Mouse (Mus musculus): Measurements from ENCODE around the gene Cyb561d2. TPM values are rescaled to one million over a fixed set of nuclear protein-coding genes. Genes with fewer than 3 reads are reported as not detected.

Cyb561d2 gene
- polyA plus RNA-seq, 1 experiment from 2014 or later, result 13.1 TPM

DNA sequence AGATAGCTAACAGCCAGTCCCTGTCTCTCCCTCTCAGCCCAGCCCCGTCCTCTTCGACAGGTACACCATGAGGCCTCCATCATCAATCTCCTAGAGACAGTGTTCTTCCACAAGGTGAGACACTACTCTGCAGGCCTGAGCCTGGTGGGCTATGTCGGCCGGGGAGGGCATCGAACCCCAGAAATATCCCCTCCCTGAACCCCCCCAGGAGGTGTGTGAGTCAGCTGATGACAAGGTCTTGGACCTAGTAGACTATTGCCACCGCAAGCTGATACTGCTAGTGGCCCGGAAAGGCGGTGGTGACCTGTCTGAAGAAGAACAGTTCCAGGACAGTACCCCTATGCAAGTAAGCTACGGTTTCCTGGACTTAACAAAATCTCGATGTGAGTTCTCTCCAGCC, 6.8 kb upstream of the Cyb561d2 start:
- ATAC-seq (ENCODE audit: insufficient read depth), result no peak
- H3K4me1 ChIP-seq (replicated peaks), result peaks cover 64% of the 10 kb centered on the region
- H3K27me3 ChIP-seq, result peaks cover 50% of the 10 kb centered on the region
- no peaks in the 10 kb centered on the region for H3K9me3 ChIP-seq (replicated peaks)
- no peak overlapping the region for H3K4me3 ChIP-seq (replicated peaks)
- H3K9ac ChIP-seq, result no peak overlapping the region
- no peak overlapping the region for H3K27ac ChIP-seq (replicated peaks)
- H3K4me2 ChIP-seq, result no peak overlapping the region
- WGBS (ENCODE audit: insufficient replicate concordance), result 78% methylated on average over 10 of the region's 10 CpGs
- H3K36me3 ChIP-seq (replicated peaks), result peaks cover 13% of the 10 kb centered on the region

DNA sequence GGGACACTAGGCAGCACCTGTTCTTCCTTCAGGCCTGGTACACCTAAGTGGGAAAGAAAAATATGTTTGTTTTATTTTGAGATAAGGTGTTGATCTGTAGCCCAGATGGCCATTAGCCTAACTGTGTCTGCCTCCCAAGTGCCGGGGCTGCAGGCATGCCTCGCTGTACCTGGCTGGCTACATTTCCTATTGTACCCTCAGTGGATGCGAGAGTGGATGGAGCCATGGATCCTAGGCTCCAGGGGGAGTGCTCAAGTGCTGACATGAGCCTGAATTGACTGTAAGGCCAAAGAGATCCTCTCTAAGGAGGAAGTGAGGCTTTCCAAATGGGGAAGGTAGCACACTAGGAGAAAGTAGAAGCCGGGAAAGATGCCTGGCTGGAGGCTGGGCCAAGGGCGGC, 6.0 kb upstream of the Cyb561d2 start:
- H3K27me3 ChIP-seq, result peaks cover 48% of the 10 kb centered on the region
- no peak overlapping the region for H3K4me3 ChIP-seq (replicated peaks)
- no peak overlapping the region for H3K4me2 ChIP-seq
- H3K9me3 ChIP-seq (replicated peaks), result no peaks in the 10 kb centered on the region
- H3K9ac ChIP-seq, result no peak overlapping the region
- 64% methylated on average over 5 of the region's 5 CpGs for WGBS (ENCODE audit: insufficient replicate concordance)
- peaks cover 61% of the 10 kb centered on the region for H3K4me1 ChIP-seq (replicated peaks)
- H3K27ac ChIP-seq (replicated peaks), result no peak overlapping the region
- ATAC-seq (ENCODE audit: insufficient read depth), result no peak
- H3K36me3 ChIP-seq (replicated peaks), result peaks cover 17% of the 10 kb centered on the region

DNA sequence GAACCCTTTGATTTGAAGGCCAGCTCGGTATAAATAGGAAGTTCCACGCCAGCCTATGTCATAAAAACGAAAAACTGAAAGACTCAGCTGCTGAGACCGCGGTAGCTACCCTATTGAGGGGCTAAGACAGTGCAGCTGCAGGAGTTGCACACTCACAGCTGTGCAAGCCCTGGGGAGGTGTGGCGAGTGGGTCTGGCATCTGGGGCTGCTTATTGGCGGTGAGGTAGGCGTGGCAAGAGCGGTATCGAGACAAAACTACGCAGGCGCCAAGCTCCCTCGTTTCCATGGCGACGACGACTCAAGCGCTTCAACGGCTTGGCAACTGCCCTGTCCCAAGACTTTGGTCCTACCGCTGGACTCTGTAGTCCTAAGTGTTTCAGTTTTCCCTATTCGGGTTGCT, 5.0 kb upstream of the Cyb561d2 start, which contains the start of gene Zmynd10:
TSS of gene Zmynd10 (plus strand) at position 273 of the 400 bp plus-strand sequence.
- peaks cover 17% of the 10 kb centered on the region for H3K36me3 ChIP-seq (replicated peaks)
- 5% methylated on average over 20 of the region's 20 CpGs for WGBS (ENCODE audit: insufficient replicate concordance)
- H3K4me2 ChIP-seq, result peak within 1 kb of the TSS; percentile 51
- H3K27me3 ChIP-seq, result peaks cover 39% of the 10 kb centered on the region
- peak; percentile 51 for ATAC-seq (ENCODE audit: insufficient read depth)
- peak within 1 kb of the TSS; percentile 13; the same call in 1 of the 2 replicates for H3K4me3 ChIP-seq (replicated peaks)
- no peaks in the 10 kb centered on the region for H3K9me3 ChIP-seq (replicated peaks)
- H3K9ac ChIP-seq, result no peak within 1 kb of the TSS
- peak within 1 kb of the TSS; percentile 15; the same call in 1 of the 2 replicates for H3K27ac ChIP-seq (replicated peaks)
- peaks cover 60% of the 10 kb centered on the region for H3K4me1 ChIP-seq (replicated peaks)

DNA sequence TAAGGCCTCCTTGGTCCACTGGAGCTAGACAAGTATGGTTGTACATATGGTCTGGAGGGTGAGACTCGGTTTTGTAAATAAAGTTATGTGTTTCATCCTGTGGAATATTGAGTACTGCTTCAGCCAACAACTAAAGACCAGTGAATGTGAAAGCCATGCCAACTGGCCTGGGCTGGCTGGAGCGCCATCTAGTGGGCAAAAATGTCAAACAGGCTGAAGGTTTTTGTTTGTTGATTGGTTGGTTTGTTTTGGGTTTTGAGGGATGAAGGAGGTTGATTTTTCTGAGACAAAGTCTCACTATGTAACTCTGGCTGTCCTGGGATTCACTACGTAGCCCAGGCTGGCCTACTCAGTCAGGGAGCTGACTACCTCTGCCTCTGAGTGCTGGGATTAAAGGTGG, 3.6 kb upstream of the Cyb561d2 start:
- Histone ChIP-seq H3K36me3 (replicated peaks) (peaks cover 17% of the 10 kb centered on the region), H3K9me3 (replicated peaks) (no peaks in the 10 kb centered on the region), H3K27me3 (peaks cover 24% of the 10 kb centered on the region), H3K27ac (replicated peaks) (peak overlapping the region; percentile 15; the same call in 1 of the 2 replicates), H3K4me3 (replicated peaks) (no peak overlapping the region), H3K4me2 (no peak overlapping the region), H3K4me1 (replicated peaks) (peaks cover 57% of the 10 kb centered on the region), H3K9ac (no peak overlapping the region)
- no peak for ATAC-seq (ENCODE audit: insufficient read depth)
- WGBS (ENCODE audit: insufficient replicate concordance), result 4% methylated on average over 3 of the region's 3 CpGs

DNA sequence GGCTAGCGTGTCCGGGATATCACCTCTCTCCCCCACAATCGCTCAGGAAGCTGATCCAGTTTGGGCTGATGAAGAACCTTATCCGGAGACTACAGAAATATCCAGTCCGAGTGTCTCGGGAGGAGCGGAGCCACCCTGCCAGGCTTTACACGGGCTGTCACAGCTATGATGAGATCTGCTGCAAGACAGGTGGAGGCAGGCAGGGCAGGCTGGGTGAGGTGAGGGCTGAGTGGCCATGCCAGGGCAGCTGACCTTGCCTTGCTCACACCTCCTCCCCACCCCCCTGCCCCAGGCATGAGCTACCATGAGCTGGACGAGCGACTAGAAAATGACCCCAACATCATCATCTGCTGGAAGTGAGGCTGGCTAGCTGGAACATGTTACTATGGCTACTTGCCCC, 3.2 kb upstream of the Cyb561d2 start:
- 78% methylated on average over 10 of the region's 10 CpGs for WGBS (ENCODE audit: insufficient replicate concordance)

DNA sequence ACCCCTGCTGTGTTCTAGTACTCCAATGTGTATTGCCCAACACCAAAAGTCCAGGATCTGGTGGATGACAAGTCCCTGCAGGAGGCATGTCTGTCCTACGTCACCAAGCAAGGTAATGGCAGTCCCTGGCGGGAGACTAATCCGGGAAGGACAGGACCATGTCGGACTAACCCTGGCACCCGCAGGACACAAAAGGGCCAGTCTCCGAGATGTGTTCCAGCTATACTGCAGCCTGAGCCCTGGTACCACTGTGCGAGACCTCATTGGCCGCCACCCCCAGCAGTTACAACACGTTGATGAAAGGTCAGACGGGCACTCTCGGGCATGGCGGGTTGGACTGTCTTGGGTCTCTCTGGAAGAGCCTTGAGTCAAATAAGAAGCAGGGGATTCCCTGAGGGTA, 2.7 kb upstream of the Cyb561d2 start:
- 89% methylated on average over 12 of the region's 12 CpGs for WGBS (ENCODE audit: insufficient replicate concordance)
- Histone ChIP-seq H3K27ac (replicated peaks) (no peak overlapping the region), H3K9ac (no peak overlapping the region), H3K4me2 (no peak overlapping the region), H3K27me3 (peaks cover 16% of the 10 kb centered on the region), H3K4me3 (replicated peaks) (no peak overlapping the region), H3K36me3 (replicated peaks) (peaks cover 23% of the 10 kb centered on the region), H3K9me3 (replicated peaks) (no peaks in the 10 kb centered on the region), H3K4me1 (replicated peaks) (peaks cover 55% of the 10 kb centered on the region)
- no peak for ATAC-seq (ENCODE audit: insufficient read depth)

More for the DNA sequence above, 3.2 kb upstream of the Cyb561d2 start:
- ATAC-seq (ENCODE audit: insufficient read depth), result no peak
- Histone ChIP-seq H3K9me3 (replicated peaks) (no peaks in the 10 kb centered on the region), H3K27ac (replicated peaks) (no peak overlapping the region), H3K4me1 (replicated peaks) (peaks cover 56% of the 10 kb centered on the region), H3K27me3 (peaks cover 20% of the 10 kb centered on the region), H3K36me3 (replicated peaks) (peaks cover 18% of the 10 kb centered on the region), H3K4me2 (no peak overlapping the region), H3K4me3 (replicated peaks) (no peak overlapping the region), H3K9ac (no peak overlapping the region)

DNA sequence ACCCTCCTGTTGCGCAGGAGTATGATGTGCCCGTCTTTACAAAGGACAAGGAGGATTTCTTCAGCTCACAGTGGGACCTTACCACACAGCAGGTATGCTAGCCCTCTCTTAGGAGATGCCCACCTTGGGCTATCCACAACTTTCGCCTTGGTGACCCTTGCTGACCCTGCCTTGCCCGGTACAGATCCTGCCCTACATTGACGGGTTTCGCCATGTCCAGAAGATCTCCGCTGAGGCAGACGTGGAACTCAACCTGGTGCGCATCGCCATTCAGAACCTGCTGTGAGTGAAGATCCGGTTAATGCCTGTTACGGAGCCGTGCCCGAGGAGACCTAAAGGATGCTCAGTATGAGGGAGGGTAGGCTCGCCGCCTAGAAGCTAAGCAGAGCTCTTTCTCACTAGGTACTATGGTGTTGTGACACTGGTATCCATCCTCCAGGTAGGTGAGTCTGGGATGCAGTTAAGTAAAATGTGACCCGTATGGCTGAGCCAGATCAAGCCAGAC, 2.3 kb upstream of the Cyb561d2 start:
- H3K27ac ChIP-seq (replicated peaks), result no peak overlapping the region
- peaks cover 11% of the 10 kb centered on the region; the same call in 1 of the 2 replicates for H3K27me3 ChIP-seq
- H3K9ac ChIP-seq, result no peak overlapping the region
- H3K4me1 ChIP-seq (replicated peaks), result peaks cover 55% of the 10 kb centered on the region
- no peak overlapping the region for H3K4me2 ChIP-seq
- H3K36me3 ChIP-seq (replicated peaks), result peaks cover 28% of the 10 kb centered on the region
- 86% methylated on average over 17 of the region's 17 CpGs for WGBS (ENCODE audit: insufficient replicate concordance)
- ATAC-seq (ENCODE audit: insufficient read depth), result no peak
- H3K9me3 ChIP-seq (replicated peaks), result no peaks in the 10 kb centered on the region
- no peak overlapping the region for H3K4me3 ChIP-seq (replicated peaks)

DNA sequence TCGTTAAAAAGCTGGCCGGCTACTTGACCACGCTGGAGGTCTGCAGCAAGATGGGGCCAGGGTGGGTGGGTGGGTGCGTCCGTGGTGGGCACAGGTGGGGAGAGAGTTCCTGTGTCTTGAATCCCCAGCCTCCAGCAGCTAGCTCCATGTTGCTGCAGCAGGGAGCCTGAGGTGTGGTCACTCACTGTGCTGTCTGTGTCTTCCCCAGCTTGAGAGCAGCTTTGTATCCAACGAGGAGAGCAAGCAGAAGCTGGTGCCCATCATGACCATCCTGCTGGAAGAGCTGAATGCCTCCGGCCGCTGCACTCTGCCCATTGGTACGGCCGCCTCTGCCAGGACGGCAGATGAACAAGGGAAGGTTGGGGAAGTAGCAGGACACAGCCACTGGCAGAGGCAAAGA, 1.3 kb upstream of the Cyb561d2 start:
- Histone ChIP-seq H3K27ac (replicated peaks) (no peak overlapping the region), H3K4me1 (replicated peaks) (peaks cover 55% of the 10 kb centered on the region), H3K36me3 (replicated peaks) (peaks cover 37% of the 10 kb centered on the region), H3K9me3 (replicated peaks) (no peaks in the 10 kb centered on the region), H3K27me3 (peaks cover 1% of the 10 kb centered on the region; the same call in 1 of the 2 replicates), H3K9ac (no peak overlapping the region), H3K4me3 (replicated peaks) (no peak overlapping the region), H3K4me2 (peak overlapping the region; percentile 93; the same call in 1 of the 2 replicates)
- ATAC-seq (ENCODE audit: insufficient read depth), result no peak
- WGBS (ENCODE audit: insufficient replicate concordance), result 80% methylated on average over 11 of the region's 11 CpGs

DNA sequence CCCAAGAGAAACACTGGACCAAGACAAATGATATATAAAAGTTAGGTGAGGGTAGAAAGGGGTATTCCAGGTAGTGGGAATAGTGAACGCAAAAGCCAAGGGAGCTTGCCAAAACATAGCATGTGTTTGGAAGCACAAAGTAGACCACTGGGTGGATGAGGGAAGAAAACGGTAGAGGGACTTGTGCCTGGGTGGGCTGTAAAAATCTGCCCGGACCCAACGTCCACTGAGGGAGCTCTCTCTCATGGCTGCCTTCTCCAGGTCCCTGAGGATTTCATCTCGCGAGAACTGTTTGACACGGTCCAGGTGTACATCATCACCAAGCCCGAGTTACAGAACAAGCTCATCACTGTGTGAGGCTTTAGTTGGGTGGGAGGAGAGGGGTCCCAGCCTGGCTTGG, 728 bp upstream of the Cyb561d2 start:
- peak overlapping the region; percentile 65 for H3K9ac ChIP-seq

DNA sequence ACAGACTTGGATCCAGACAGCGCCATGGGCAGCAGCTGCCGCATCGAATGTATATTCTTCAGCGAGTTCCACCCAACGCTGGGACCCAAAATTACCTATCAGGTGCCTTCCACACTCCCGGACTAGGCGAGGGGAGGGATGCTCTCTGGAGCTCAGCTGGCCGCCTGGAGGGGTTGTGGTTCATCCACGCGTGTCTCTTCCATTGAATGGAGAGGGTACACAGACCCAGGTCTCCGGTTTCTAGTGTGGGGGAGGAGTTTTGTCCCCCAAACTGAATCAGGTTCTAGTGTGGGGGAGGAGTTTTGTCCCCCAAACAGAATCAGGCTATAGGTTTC, 326 bp upstream of the Cyb561d2 start:
- Histone ChIP-seq H3K4me2 (peak overlapping the region; percentile 93), H3K4me3 (replicated peaks) (peak overlapping the region; percentile 81), H3K4me1 (replicated peaks) (peaks cover 51% of the 10 kb centered on the region), H3K9ac (peak overlapping the region; percentile 65), H3K27me3 (no peaks in the 10 kb centered on the region; the same call in 1 of the 2 replicates), H3K36me3 (replicated peaks) (peaks cover 47% of the 10 kb centered on the region), H3K9me3 (replicated peaks) (no peaks in the 10 kb centered on the region), H3K27ac (replicated peaks) (peak overlapping the region; percentile 86)
- under 1% methylated on average over 11 of the region's 11 CpGs for WGBS (ENCODE audit: insufficient replicate concordance)
- peak; percentile 14; the same call in 1 of the 2 replicates for ATAC-seq (ENCODE audit: insufficient read depth)

More for the DNA sequence above, 728 bp upstream of the Cyb561d2 start:
- Histone ChIP-seq H3K36me3 (replicated peaks) (peaks cover 43% of the 10 kb centered on the region), H3K4me2 (peak overlapping the region; percentile 93), H3K27ac (replicated peaks) (peak overlapping the region; percentile 86; the same call in 1 of the 2 replicates), H3K4me1 (replicated peaks) (peaks cover 51% of the 10 kb centered on the region), H3K27me3 (no peaks in the 10 kb centered on the region; the same call in 1 of the 2 replicates), H3K4me3 (replicated peaks) (peak overlapping the region; percentile 81), H3K9me3 (replicated peaks) (no peaks in the 10 kb centered on the region)
- no peak for ATAC-seq (ENCODE audit: insufficient read depth)
- WGBS (ENCODE audit: insufficient replicate concordance), result 48% methylated on average over 8 of the region's 8 CpGs

DNA sequence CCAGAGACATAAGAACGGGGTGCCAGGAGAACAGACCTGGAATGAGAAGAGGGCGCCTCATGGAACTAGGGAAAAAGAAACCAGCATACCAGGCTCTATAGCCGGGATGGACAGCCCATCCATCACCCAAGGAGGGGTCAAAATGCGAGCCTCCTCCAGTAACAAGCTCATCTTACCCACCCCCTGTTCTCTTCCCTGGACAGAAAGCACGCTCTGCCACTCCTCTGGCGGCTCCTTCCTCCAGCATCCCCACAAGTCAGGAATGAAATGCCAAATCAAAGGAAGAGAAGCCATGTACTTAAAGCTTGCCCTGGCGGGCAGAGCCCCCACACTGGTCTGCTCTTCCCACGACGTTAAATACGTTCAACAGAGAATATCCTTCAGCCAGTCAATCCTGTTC, 988 bp downstream of the Cyb561d2 start:
- H3K4me2 ChIP-seq, result peak overlapping the region; percentile 93
- ATAC-seq (ENCODE audit: insufficient read depth), result no peak
- WGBS (ENCODE audit: insufficient replicate concordance), result 42% methylated on average over 10 of the region's 10 CpGs
- H3K36me3 ChIP-seq (replicated peaks), result peaks cover 56% of the 10 kb centered on the region
- peaks cover 51% of the 10 kb centered on the region for H3K4me1 ChIP-seq (replicated peaks)
- peak overlapping the region; percentile 65; the same call in 1 of the 2 replicates for H3K9ac ChIP-seq
- H3K4me3 ChIP-seq (replicated peaks), result peak overlapping the region; percentile 81
- H3K9me3 ChIP-seq (replicated peaks), result no peaks in the 10 kb centered on the region
- no peaks in the 10 kb centered on the region for H3K27me3 ChIP-seq
- peak overlapping the region; percentile 29; the same call in 1 of the 2 replicates for H3K27ac ChIP-seq (replicated peaks)

DNA sequence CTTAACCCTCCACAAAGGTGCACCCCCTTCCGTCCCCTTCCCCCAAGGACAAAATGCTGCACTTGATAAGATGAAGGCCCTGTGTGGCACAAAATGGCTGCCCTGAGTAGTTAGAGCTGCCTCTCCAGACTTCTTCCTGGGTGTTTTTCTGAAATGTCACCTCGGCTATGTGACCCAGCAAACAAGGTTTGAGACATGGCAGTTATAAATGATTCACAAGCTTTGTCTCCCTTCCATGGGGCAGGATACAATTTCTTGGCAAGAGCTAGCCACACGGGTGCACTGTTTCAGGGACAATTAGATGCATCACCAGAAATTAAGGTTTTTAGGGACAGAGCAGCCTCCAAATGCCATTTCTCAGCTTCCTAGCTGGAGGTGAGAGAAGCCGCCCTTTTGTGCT, 1.6 kb downstream of the Cyb561d2 start:
- 57% methylated on average over 4 of the region's 4 CpGs for WGBS (ENCODE audit: insufficient replicate concordance)
- ATAC-seq (ENCODE audit: insufficient read depth), result no peak
- H3K4me3 ChIP-seq (replicated peaks), result no peak overlapping the region
- no peak overlapping the region for H3K9ac ChIP-seq
- H3K36me3 ChIP-seq (replicated peaks), result peaks cover 56% of the 10 kb centered on the region
- no peak overlapping the region for H3K4me2 ChIP-seq
- no peaks in the 10 kb centered on the region for H3K27me3 ChIP-seq
- H3K4me1 ChIP-seq (replicated peaks), result peaks cover 53% of the 10 kb centered on the region
- H3K9me3 ChIP-seq (replicated peaks), result no peaks in the 10 kb centered on the region
- H3K27ac ChIP-seq (replicated peaks), result no peak overlapping the region

All from liver, embryonic 15.5 days (tissue).